Mouse (Mus musculus) neural tube, embryonic 11.5 days (tissue): ENCODE results near the gene Terf2ip. TPM values are rescaled to one million over a fixed set of nuclear protein-coding genes. Genes with fewer than 3 reads are reported as not detected.

ENCODE experiments used
- ATAC-seq: fragments of 200-750 bp; cut with Nextera tagmentation; 2 replicates; pipeline ENCODE4 v1.8.0; 2017; ENCODE audit warnings: moderate number of reproducible peaks, mild to moderate bottlenecking, moderate TSS enrichment, moderate library complexity; ENCODE audit not compliant: insufficient read depth, low FRiP score, low TSS enrichment
- DNase-seq: peaks from one replicate; pipeline ENCODE4 v3.0.0-alpha.2; 2015; ENCODE audit warnings: low spot score
- H3K27ac ChIP-seq: fragments of 300-500 bp; sonication (generic); 2 replicates; pipeline ENCODE4 v1.5.1; 2014; ENCODE audit warnings: low read depth, mild to moderate bottlenecking, low read length
- H3K27me3 ChIP-seq: fragments of 300-500 bp; sonication (generic); 2 replicates; pipeline ENCODE4 v1.6.1; 2014; ENCODE audit warnings: mild to moderate bottlenecking, low read length, mixed read lengths; ENCODE audit not compliant: control insufficient read depth, insufficient read depth
- H3K36me3 ChIP-seq: fragments of 300-500 bp; sonication (generic); 2 replicates; pipeline ENCODE4 v1.6.1; 2014; ENCODE audit warnings: mild to moderate bottlenecking, low read length, moderate library complexity, mixed read lengths; ENCODE audit not compliant: control insufficient read depth, insufficient read depth
- H3K4me1 ChIP-seq: fragments of 300-500 bp; sonication (generic); 2 replicates; pipeline ENCODE4 v1.6.1; 2014; ENCODE audit warnings: low read length, mixed read lengths; ENCODE audit not compliant: control insufficient read depth, insufficient read depth
- H3K4me2 ChIP-seq: fragments of 300-500 bp; sonication (generic); 2 replicates; pipeline ENCODE4 v1.6.1; 2014; ENCODE audit warnings: low read depth, mild to moderate bottlenecking, moderate library complexity
- H3K4me3 ChIP-seq: fragments of 300-500 bp; sonication (generic); 2 replicates; pipeline ENCODE4 v1.5.1; 2014; ENCODE audit warnings: low read depth, low read length
- H3K9ac ChIP-seq: fragments of 300-500 bp; sonication (generic); 2 replicates; pipeline ENCODE4 v1.6.1; 2014; ENCODE audit warnings: mild to moderate bottlenecking, low read length
- H3K9me3 ChIP-seq: fragments of 300-500 bp; sonication (generic); 2 replicates; pipeline ENCODE4 v1.6.1; 2016; ENCODE audit warnings: low read length; ENCODE audit not compliant: control insufficient read depth
- WGBS: fragments of 180-500 bp; shearing (Covaris S2); extraction: QIAGEN DNeasy Blood & Tissue Kit; methylation state at CpG from one replicate; pipeline ENCODE4 v1.1.7; 2014; 5-methylcytosine and 5-hydroxymethylcytosine counted together
- polyA plus RNA-seq: library from polyadenylated mRNA; unstranded; fragments of >200 nt; fragmentation: Nextera tagmentation; extraction: Ambion mirVana; gene quantifications from 2 replicates; pipeline ENCODE4 v1.2.1, GENCODE M21; 2014

Terf2ip gene
- polyA plus RNA-seq, 1 experiment from 2014 or later = 35.4 TPM

GRCm38 (mm10) chr8:111968991-111969390 lies 42.2 kb upstream of the Terf2ip start:
- Histone ChIP-seq H3K9me3 (no peaks in the 10 kb centered on the region), H3K4me2 (no peak overlapping the region), H3K27me3 (no peaks in the 10 kb centered on the region), H3K27ac (no peak overlapping the region), H3K9ac (no peak overlapping the region), H3K36me3 (no peaks in the 10 kb centered on the region; the same call in 1 of the 2 replicates), H3K4me3 (no peak overlapping the region), H3K4me1 (no peaks in the 10 kb centered on the region)
- no peak for DNase-seq
- no peak for ATAC-seq
- 28% methylated on average over 5 of the region's 5 CpGs for WGBS

GRCm38 (mm10) chr8:111974138-111974537 lies 37.1 kb upstream of the Terf2ip start:
- no peak for ATAC-seq
- WGBS = 98% methylated on average over 12 of the region's 12 CpGs

GRCm38 (mm10) chr8:111975706-111976105 lies 35.5 kb upstream of the Terf2ip start:
- no peak overlapping the region for H3K9ac ChIP-seq
- 95% methylated on average over 2 of the region's 2 CpGs for WGBS
- H3K4me2 ChIP-seq = no peak overlapping the region
- H3K27me3 ChIP-seq = no peaks in the 10 kb centered on the region
- H3K9me3 ChIP-seq = no peaks in the 10 kb centered on the region
- H3K4me1 ChIP-seq = no peaks in the 10 kb centered on the region
- no peak overlapping the region for H3K4me3 ChIP-seq
- ATAC-seq (no peak), DNase-seq (no peak)
- no peak overlapping the region for H3K27ac ChIP-seq
- H3K36me3 ChIP-seq = no peaks in the 10 kb centered on the region; the same call in 1 of the 2 replicates

More at GRCm38 (mm10) chr8:111974138-111974537, 37.1 kb upstream of the Terf2ip start:
- no peaks in the 10 kb centered on the region for H3K27me3 ChIP-seq
- DNase-seq = no peak
- H3K4me2 ChIP-seq = no peak overlapping the region
- no peak overlapping the region for H3K4me3 ChIP-seq
- H3K36me3 ChIP-seq = no peaks in the 10 kb centered on the region; the same call in 1 of the 2 replicates
- H3K27ac ChIP-seq = no peak overlapping the region
- H3K4me1 ChIP-seq = no peaks in the 10 kb centered on the region
- no peak overlapping the region for H3K9ac ChIP-seq
- no peaks in the 10 kb centered on the region for H3K9me3 ChIP-seq

- H3K4me3 ChIP-seq = no peak overlapping the region
- H3K4me2 ChIP-seq = no peak overlapping the region
- no peaks in the 10 kb centered on the region for H3K27me3 ChIP-seq
- no peaks in the 10 kb centered on the region; the same call in 1 of the 2 replicates for H3K36me3 ChIP-seq
- no peaks in the 10 kb centered on the region for H3K4me1 ChIP-seq
- no peak overlapping the region for H3K9ac ChIP-seq
- no peak overlapping the region for H3K27ac ChIP-seq
- no peaks in the 10 kb centered on the region for H3K9me3 ChIP-seq
- WGBS = 89% methylated on average over 2 of the region's 2 CpGs
- ATAC-seq = no peak
- no peak for DNase-seq
These were observed 34.9 kb upstream of the Terf2ip start for GRCm38 (mm10) chr8:111976326-111976725.

- H3K9me3 ChIP-seq = no peaks in the 10 kb centered on the region
- no peaks in the 10 kb centered on the region for H3K27me3 ChIP-seq
- no peaks in the 10 kb centered on the region for H3K4me1 ChIP-seq
- DNase-seq = no peak
- H3K9ac ChIP-seq = no peak overlapping the region
- no peak overlapping the region for H3K4me3 ChIP-seq
- peaks cover 2% of the 10 kb centered on the region; the same call in 1 of the 2 replicates for H3K36me3 ChIP-seq
- WGBS = 78% methylated on average over 10 of the region's 10 CpGs
- H3K27ac ChIP-seq = no peak overlapping the region
- no peak for ATAC-seq
- no peak overlapping the region for H3K4me2 ChIP-seq
These were observed 33.1 kb upstream of the Terf2ip start for GRCm38 (mm10) chr8:111978147-111978546.

- no peak overlapping the region for H3K9ac ChIP-seq
- no peaks in the 10 kb centered on the region for H3K9me3 ChIP-seq
- no peaks in the 10 kb centered on the region for H3K4me1 ChIP-seq
- WGBS = 80% methylated on average over 7 of the region's 7 CpGs
- no peak overlapping the region for H3K4me2 ChIP-seq
- peaks cover 4% of the 10 kb centered on the region; the same call in 1 of the 2 replicates for H3K36me3 ChIP-seq
- H3K27me3 ChIP-seq = no peaks in the 10 kb centered on the region
- DNase-seq (no peak), ATAC-seq (no peak)
- H3K4me3 ChIP-seq = no peak overlapping the region
- H3K27ac ChIP-seq = no peak overlapping the region
These were observed 29.1 kb upstream of the Terf2ip start for GRCm38 (mm10) chr8:111982116-111982515.

GRCm38 (mm10) chr8:111984511-111984910 lies 26.7 kb upstream of the Terf2ip start:
- no peak overlapping the region for H3K4me2 ChIP-seq
- H3K36me3 ChIP-seq = peaks cover 4% of the 10 kb centered on the region; the same call in 1 of the 2 replicates
- DNase-seq = no peak
- H3K9ac ChIP-seq = no peak overlapping the region
- no peaks in the 10 kb centered on the region for H3K27me3 ChIP-seq
- ATAC-seq = no peak
- 89% methylated on average over 10 of the region's 10 CpGs for WGBS
- no peaks in the 10 kb centered on the region for H3K4me1 ChIP-seq
- no peaks in the 10 kb centered on the region for H3K9me3 ChIP-seq
- no peak overlapping the region for H3K27ac ChIP-seq
- no peak overlapping the region for H3K4me3 ChIP-seq

- DNase-seq (peak; percentile 77), ATAC-seq (0 out of 2 replicates have a peak, but pooled peaks have one; percentile 8)
- H3K4me3 ChIP-seq = no peak overlapping the region
- H3K4me2 ChIP-seq = no peak overlapping the region
- no peak overlapping the region for H3K27ac ChIP-seq
- no peak overlapping the region for H3K9ac ChIP-seq
- no peaks in the 10 kb centered on the region for H3K9me3 ChIP-seq
- no peaks in the 10 kb centered on the region for H3K27me3 ChIP-seq
- no peaks in the 10 kb centered on the region for H3K4me1 ChIP-seq
- 23% methylated on average over 7 of the region's 7 CpGs for WGBS
- H3K36me3 ChIP-seq = no peaks in the 10 kb centered on the region; the same call in none of the 2 replicates
These were observed 21.3 kb upstream of the Terf2ip start for GRCm38 (mm10) chr8:111989911-111990310.

- no peaks in the 10 kb centered on the region for H3K4me1 ChIP-seq
- DNase-seq (no peak), ATAC-seq (no peak)
- no peak overlapping the region; the same call in 1 of the 2 replicates for H3K9ac ChIP-seq
- H3K4me3 ChIP-seq = peak overlapping the region; percentile 61
- H3K36me3 ChIP-seq = no peaks in the 10 kb centered on the region; the same call in none of the 2 replicates
- WGBS = 68% methylated on average over 8 of the region's 8 CpGs
- no peak overlapping the region for H3K27ac ChIP-seq
- H3K9me3 ChIP-seq = no peaks in the 10 kb centered on the region
- no peaks in the 10 kb centered on the region for H3K27me3 ChIP-seq
- H3K4me2 ChIP-seq = peak overlapping the region; percentile 71
These were observed 19.9 kb upstream of the Terf2ip start for GRCm38 (mm10) chr8:111991278-111991677.
